Mouse (Mus musculus) ovary, adult 10 weeks (tissue): ENCODE results near the gene Clec4a3. TPM values are rescaled to one million over a fixed set of nuclear protein-coding genes. Genes with fewer than 3 reads are reported as not detected.

Source experiments
- polyA plus RNA-seq: library from polyadenylated mRNA; stranded (reverse); fragments of 350-450 nt; fragmentation: Illumina TruSeq; extraction: RNeasy Lipid Tissue Mini Kit (QIAGEN cat#74804); gene quantifications from one replicate; pipeline ENCODE4 v1.2.3, GENCODE M21; 2014

Clec4a3 gene
- polyA plus RNA-seq = 38.7 TPM

GRCm38 (mm10) chr6:122952401-122952800 is at the start of gene Clec4a3:
TSS of gene Clec4a3 (plus strand) at chr6:122952515.

GRCm38 (mm10) chr6:122921451-122921850 is 30.9 kb upstream of the Clec4a3 start, which contains the start of gene Clec4a1:
TSS of gene Clec4a1 (plus strand) at chr6:122921848.

GRCm38 (mm10) chr6:122989876-122990437 is 37.6 kb downstream of the Clec4a3 start, which contains the start of gene Clec4a4:
TSS of gene Clec4a4 (plus strand) at chr6:122990367.

Other genes with a start within 250 kb of the Clec4a3 start
- gene Nanog, start 245.0 kb upstream of the Clec4a3 start, polyA plus RNA-seq = 0.23 TPM
- gene Slc2a3, start 150.9 kb upstream of the Clec4a3 start, polyA plus RNA-seq = 6.3 TPM
- 17.5 TPM for gene Foxj2, start 132.6 kb upstream of the Clec4a3 start, polyA plus RNA-seq
- gene C3ar1, start 96.4 kb upstream of the Clec4a3 start, polyA plus RNA-seq = 17.5 TPM
- gene Necap1, start 78.0 kb upstream of the Clec4a3 start, polyA plus RNA-seq = 37.0 TPM
- gene Clec4a1, start 30.7 kb upstream of the Clec4a3 start, polyA plus RNA-seq = 19.5 TPM
- not detected for gene Clec4a4, start 37.9 kb downstream of the Clec4a3 start, polyA plus RNA-seq
- gene Clec4b1, start 97.4 kb downstream of the Clec4a3 start, polyA plus RNA-seq = 2.7 TPM
- gene Clec4a2, start 153.9 kb downstream of the Clec4a3 start, polyA plus RNA-seq = 18.8 TPM
- not detected for gene Clec4b2, start 220.4 kb downstream of the Clec4a3 start, polyA plus RNA-seq